Mouse (Mus musculus) left cerebral cortex, postnatal 25 days (tissue): ENCODE data around the gene Morn3. TPM values are rescaled to one million over a fixed set of nuclear protein-coding genes. Genes with fewer than 3 reads are reported as not detected.
A peak's percentile ranks its signal among the peaks of the same experiment; 100 is the strongest.
"Not testable (repeated sequence)": the region's sequence is repeated elsewhere in the genome, so short reads cannot be mapped to it uniquely, and the experiment has no call there.

Source experiments
- DNase-seq, 2 experiments: peaks; one replicate each; pipeline ENCODE4 v3.0.0; 2022; ENCODE audit warnings: low spot score in 2 of 2, mixed read lengths in 1 of 2
- intact Hi-C: fragments of 180-260 bp; cut with DNase I; formaldehyde crosslinking; loops from one replicate; pipeline ENCODE4 v1.15.1; 2025
- total RNA-seq, 2 experiments: library from RNA; stranded (reverse); gene quantifications; 2 replicates each; pipeline ENCODE4 v1.2.3; 2021

Morn3 gene
- total RNA-seq, 2 experiments from 2014 or later: 0.73 TPM; not detected in 1

GRCm38 (mm10) chr5:123061402-123061749, 14.6 kb upstream of the Morn3 start:
- intact Hi-C loops: loop anchor here (5.0 kb wide), 1 partner anchor 71 kb away; the partner anchor contains the start of gene Rhof
- not testable (repeated sequence) for DNase-seq

GRCm38 (mm10) chr5:123060706-123061401, 14.0 kb upstream of the Morn3 start:
- intact Hi-C loops: loop anchor here (5.0 kb wide), 1 partner anchor 71 kb away; the partner anchor contains the start of gene Rhof

GRCm38 (mm10) chr5:123059757-123060520, 13.1 kb upstream of the Morn3 start:
- intact Hi-C loops: loop anchor here (5.0 kb wide), 2 partner anchors 72 to 167 kb away; partner anchors contain the start of gene Rhof
- peak in 1 of 2 experiments; percentile 63 for DNase-seq

More at GRCm38 (mm10) chr5:123060706-123061401, 14.0 kb upstream of the Morn3 start:
- DNase-seq: no peak

- intact Hi-C loops: loop anchor here (5.0 kb wide), 1 partner anchor 169 kb away; no protein-coding TSS in a partner anchor
Observed at GRCm38 (mm10) chr5:123058251-123059102, 11.7 kb upstream of the Morn3 start.

GRCm38 (mm10) chr5:123057366-123058250, 10.8 kb upstream of the Morn3 start:
- intact Hi-C loops: loop anchor here (5.0 kb wide), 1 partner anchor 170 kb away; no protein-coding TSS in a partner anchor
- peak; percentile 97 to 100 for DNase-seq

More at GRCm38 (mm10) chr5:123058251-123059102, 11.7 kb upstream of the Morn3 start:
- no peak for DNase-seq

GRCm38 (mm10) chr5:123051736-123052135, 4.9 kb upstream of the Morn3 start:
- intact Hi-C loops: no loop called here
- no peak for DNase-seq

GRCm38 (mm10) chr5:123050918-123051317, 4.1 kb upstream of the Morn3 start:
- no peak for DNase-seq
- intact Hi-C loops: no loop called here

GRCm38 (mm10) chr5:123049271-123049670, 2.5 kb upstream of the Morn3 start:
- DNase-seq: peak; percentile 20 to 39
- intact Hi-C loops: loop anchor here (5.0 kb wide), 2 partner anchors 37 to 122 kb away; no protein-coding TSS in a partner anchor

GRCm38 (mm10) chr5:123045561-123046295, 1.1 kb downstream of the Morn3 start:
- DNase-seq: peak; percentile 31 to 54
- intact Hi-C loops: loop anchor here (2.0 to 5.0 kb wide), 3 partner anchors 33 to 118 kb away; no protein-coding TSS in a partner anchor

- intact Hi-C loops: loop anchor here (2.0 kb wide), 1 partner anchor 75 kb away; no protein-coding TSS in a partner anchor
- DNase-seq: no peak
Observed at GRCm38 (mm10) chr5:123043856-123044255, 3.0 kb downstream of the Morn3 start.

GRCm38 (mm10) chr5:123040796-123041195, 6.0 kb downstream of the Morn3 start:
- no peak for DNase-seq
- intact Hi-C loops: no loop called here

- intact Hi-C loops: no loop called here
- DNase-seq: no peak
Observed at GRCm38 (mm10) chr5:123039120-123039752, 7.6 kb downstream of the Morn3 start.

- intact Hi-C loops: no loop called here
- no peak for DNase-seq
Observed at GRCm38 (mm10) chr5:123038115-123038514, 8.7 kb downstream of the Morn3 start.

- intact Hi-C loops: no loop called here
- no peak for DNase-seq
Observed at GRCm38 (mm10) chr5:123035564-123035963, 11.3 kb downstream of the Morn3 start.

- intact Hi-C loops: no loop called here
- DNase-seq: no peak
Observed at GRCm38 (mm10) chr5:123035089-123035488, 11.7 kb downstream of the Morn3 start.

GRCm38 (mm10) chr5:123033646-123034160, 13.1 kb downstream of the Morn3 start:
- intact Hi-C loops: no loop called here

GRCm38 (mm10) chr5:123031312-123031711, 15.5 kb downstream of the Morn3 start:
- intact Hi-C loops: no loop called here
- DNase-seq: no peak

More at GRCm38 (mm10) chr5:123033646-123034160, 13.1 kb downstream of the Morn3 start:
- no peak for DNase-seq
